Mouse (Mus musculus) forebrain, embryonic 11.5 days (tissue): ENCODE results near the gene Agpat2. TPM values are rescaled to one million over a fixed set of nuclear protein-coding genes. Genes with fewer than 3 reads are reported as not detected.
A peak's percentile ranks its signal among the peaks of the same experiment; 100 is the strongest.

ENCODE experiments used
- ATAC-seq: fragments of 200-750 bp; cut with Nextera tagmentation; replicated peaks from 2 replicates; pipeline ENCODE4 v1.8.0; 2017; ENCODE audit warnings: moderate TSS enrichment; ENCODE audit not compliant: low FRiP score
- DNase-seq: peaks from one replicate; pipeline ENCODE4 v3.0.0-alpha.2; 2017; ENCODE audit warnings: low spot score
- H3K27ac ChIP-seq: fragments of 300-500 bp; sonication (generic); 2 replicates; pipeline ENCODE4 v1.5.1; 2014; ENCODE audit warnings: low read depth, low read length
- H3K27me3 ChIP-seq: fragments of 300-500 bp; sonication (generic); 2 replicates; pipeline ENCODE4 v1.6.1; 2014; ENCODE audit warnings: mild to moderate bottlenecking, low read length, mixed read lengths; ENCODE audit not compliant: control insufficient read depth, insufficient read depth
- H3K36me3 ChIP-seq: fragments of 300-500 bp; sonication (generic); 2 replicates; pipeline ENCODE4 v1.6.1; 2014; ENCODE audit warnings: mild to moderate bottlenecking, low read length, moderate library complexity, mixed read lengths; ENCODE audit not compliant: control insufficient read depth, insufficient read depth
- H3K4me1 ChIP-seq: fragments of 300-500 bp; sonication (generic); replicated peaks from 2 replicates; pipeline ENCODE4 v1.6.1; 2014; ENCODE audit warnings: low read length, mixed read lengths; ENCODE audit not compliant: control insufficient read depth, insufficient read depth
- H3K4me2 ChIP-seq: fragments of 300-500 bp; sonication (generic); 2 replicates; pipeline ENCODE4 v1.6.1; 2014; ENCODE audit warnings: low read depth, mild to moderate bottlenecking, low read length, moderate library complexity, mixed read lengths; ENCODE audit not compliant: severe bottlenecking
- H3K4me3 ChIP-seq: fragments of 300-500 bp; sonication (generic); 2 replicates; pipeline ENCODE4 v1.5.1; 2014; ENCODE audit warnings: low read depth, low read length
- H3K9ac ChIP-seq: fragments of 300-500 bp; sonication (generic); 2 replicates; pipeline ENCODE4 v1.6.1; 2014; ENCODE audit warnings: low read length
- H3K9me3 ChIP-seq: fragments of 300-500 bp; sonication (generic); 2 replicates; pipeline ENCODE4 v1.6.1; 2016; ENCODE audit warnings: low read length, mixed read lengths; ENCODE audit not compliant: control insufficient read depth
- WGBS: fragments of 180-500 bp; shearing (Covaris S2); extraction: QIAGEN DNeasy Blood & Tissue Kit; methylation state at CpG from one replicate; pipeline ENCODE4 v1.1.7; 2014; 5-methylcytosine and 5-hydroxymethylcytosine counted together
- polyA plus RNA-seq: library from polyadenylated mRNA; unstranded; fragments of >200 nt; fragmentation: Nextera tagmentation; extraction: Ambion mirVana; gene quantifications from 2 replicates; pipeline ENCODE4 v1.2.1, GENCODE M21; 2014

Agpat2 gene
- polyA plus RNA-seq, 1 experiment from 2014 or later = 6.0 TPM

DNA sequence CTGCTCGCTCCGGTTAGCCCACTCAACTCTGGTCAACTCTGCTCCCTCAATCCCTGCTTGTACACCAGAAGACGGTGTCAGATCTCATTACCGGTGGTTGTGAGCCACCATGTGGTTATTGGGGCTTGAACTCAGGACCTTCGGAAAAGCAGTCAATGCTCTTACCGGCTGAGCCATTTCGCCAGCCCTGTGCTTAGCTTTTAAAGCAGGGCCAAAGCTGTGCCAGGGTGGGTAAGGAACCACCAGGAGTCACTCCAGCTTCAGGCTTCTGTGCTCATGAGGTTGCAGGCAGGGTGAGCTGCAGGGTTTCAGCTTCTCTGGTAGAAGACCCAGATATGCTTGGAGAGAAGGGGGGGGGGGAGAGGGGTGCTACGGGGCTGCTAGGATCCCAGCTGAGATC, 1.1 kb upstream of the Agpat2 start:
- DNase-seq (no peak), ATAC-seq (no peak)
- H3K4me3 ChIP-seq = no peak overlapping the region
- H3K9me3 ChIP-seq = no peaks in the 10 kb centered on the region
- no peaks in the 10 kb centered on the region for H3K36me3 ChIP-seq
- H3K4me1 ChIP-seq = peaks cover 6% of the 10 kb centered on the region; the same call in 1 of the 2 replicates
- peaks cover 24% of the 10 kb centered on the region for H3K27me3 ChIP-seq
- no peak overlapping the region for H3K9ac ChIP-seq
- no peak overlapping the region for H3K4me2 ChIP-seq
- 85% methylated on average over 7 of the region's 8 CpGs for WGBS
- H3K27ac ChIP-seq = no peak overlapping the region

DNA sequence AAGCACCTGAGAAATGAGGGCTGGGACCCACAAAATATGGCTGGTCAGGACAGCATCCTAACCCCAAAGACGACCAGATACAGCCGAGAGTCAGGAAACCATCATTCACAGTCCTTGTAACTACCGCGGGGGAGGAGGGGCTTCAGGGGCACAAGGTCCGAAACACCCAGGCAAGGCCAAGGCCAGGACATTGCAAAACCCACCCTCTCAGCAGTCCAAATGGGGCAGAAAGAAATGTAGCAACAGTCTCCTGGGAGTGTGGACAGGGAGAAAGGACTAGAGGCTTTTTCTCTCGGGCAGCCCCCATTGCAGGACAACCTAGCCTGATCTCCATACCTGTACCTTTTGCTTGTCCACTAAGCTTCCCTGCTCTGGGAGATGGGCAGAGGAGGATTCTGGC, 1.1 kb downstream of the Agpat2 start:
- H3K27me3 ChIP-seq = peaks cover 24% of the 10 kb centered on the region

DNA sequence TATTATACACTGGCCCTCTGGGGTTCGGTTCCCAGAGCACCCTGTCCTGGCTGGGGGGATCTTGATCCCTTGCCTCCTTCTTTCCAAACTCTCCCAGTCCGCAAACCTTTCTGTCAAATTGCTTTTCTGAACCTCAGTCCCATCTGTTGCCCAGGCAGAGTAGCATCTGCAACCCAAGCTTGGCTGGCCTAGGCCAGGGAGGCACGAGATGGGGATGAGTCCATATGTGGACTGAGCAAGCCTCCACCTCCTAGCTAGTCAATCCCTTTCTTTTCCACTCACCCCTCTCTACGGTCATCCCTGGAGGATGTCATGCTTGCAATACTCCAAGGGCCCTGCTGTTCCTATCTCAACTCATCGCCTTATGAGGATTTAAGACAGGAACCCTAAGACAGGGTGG, 1.6 kb downstream of the Agpat2 start:
- H3K9ac ChIP-seq = no peak overlapping the region
- no peak overlapping the region for H3K4me2 ChIP-seq
- DNase-seq (no peak), ATAC-seq (no peak)
- WGBS = 85% methylated on average over 5 of the region's 5 CpGs
- no peak overlapping the region for H3K4me3 ChIP-seq
- H3K36me3 ChIP-seq = no peaks in the 10 kb centered on the region
- peaks cover 24% of the 10 kb centered on the region for H3K27me3 ChIP-seq
- no peaks in the 10 kb centered on the region for H3K9me3 ChIP-seq
- H3K4me1 ChIP-seq = peaks cover 6% of the 10 kb centered on the region; the same call in 1 of the 2 replicates
- no peak overlapping the region for H3K27ac ChIP-seq

More for the DNA sequence above, 1.1 kb downstream of the Agpat2 start:
- H3K4me2 ChIP-seq = peak overlapping the region; percentile 61
- H3K27ac ChIP-seq = no peak overlapping the region
- 25% methylated on average over 6 of the region's 6 CpGs for WGBS
- no peak for DNase-seq
- no peaks in the 10 kb centered on the region for H3K36me3 ChIP-seq
- no peaks in the 10 kb centered on the region for H3K9me3 ChIP-seq
- peaks cover 6% of the 10 kb centered on the region; the same call in 1 of the 2 replicates for H3K4me1 ChIP-seq
- peak overlapping the region; percentile 51 for H3K4me3 ChIP-seq
- ATAC-seq = no peak
- peak overlapping the region; percentile 62 for H3K9ac ChIP-seq

DNA sequence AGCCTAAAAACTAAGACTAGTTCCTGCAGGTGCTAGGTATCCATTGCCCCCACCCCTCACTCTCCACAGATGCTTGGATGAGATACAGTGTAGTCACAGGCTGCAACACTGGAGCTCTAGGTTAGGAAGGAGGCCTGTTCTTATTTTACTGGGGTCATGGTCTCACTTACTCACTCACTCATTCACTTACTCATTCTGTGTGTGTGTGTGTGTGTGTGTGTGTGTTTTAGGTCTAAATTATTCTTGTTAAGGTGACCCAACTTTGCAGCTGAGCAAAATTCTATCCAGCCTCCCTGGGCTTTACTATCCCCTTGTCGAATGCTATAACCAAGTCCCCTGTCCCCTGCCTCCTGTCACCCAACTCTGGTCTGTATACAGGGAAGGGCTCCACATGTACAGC, 2.6 kb downstream of the Agpat2 start:
- Histone ChIP-seq H3K9me3 (no peaks in the 10 kb centered on the region), H3K27me3 (peaks cover 24% of the 10 kb centered on the region), H3K4me3 (no peak overlapping the region), H3K4me2 (no peak overlapping the region), H3K36me3 (no peaks in the 10 kb centered on the region), H3K9ac (no peak overlapping the region), H3K4me1 (peaks cover 6% of the 10 kb centered on the region; the same call in 1 of the 2 replicates), H3K27ac (no peak overlapping the region)
- no peak for DNase-seq
- no peak for ATAC-seq
- WGBS = 86% methylated on average over 1 of the region's 1 CpGs

DNA sequence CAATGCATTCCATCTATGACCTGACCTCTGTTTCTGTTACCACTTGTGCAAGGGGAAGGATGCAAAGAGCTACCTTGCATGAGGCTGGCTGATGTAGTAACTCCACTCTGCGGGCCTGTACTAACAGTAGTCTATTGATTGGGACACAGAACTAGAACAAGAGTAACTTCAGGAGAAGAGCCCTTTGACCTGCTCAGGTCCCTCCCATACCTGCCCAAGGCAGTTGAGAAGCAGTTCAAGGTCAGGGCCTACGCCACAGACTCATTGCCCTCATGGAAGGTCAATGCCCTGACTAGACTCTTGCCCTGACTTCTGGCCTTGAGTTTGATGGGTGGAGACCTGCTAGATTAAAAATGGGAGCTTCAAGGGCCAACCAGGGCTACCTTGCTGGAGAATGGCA, 3.6 kb downstream of the Agpat2 start:
- no peak overlapping the region for H3K9ac ChIP-seq
- H3K27ac ChIP-seq = no peak overlapping the region
- H3K9me3 ChIP-seq = no peaks in the 10 kb centered on the region
- DNase-seq = no peak
- peaks cover 6% of the 10 kb centered on the region; the same call in 1 of the 2 replicates for H3K4me1 ChIP-seq
- peaks cover 24% of the 10 kb centered on the region for H3K27me3 ChIP-seq
- WGBS = 88% methylated on average over 2 of the region's 2 CpGs
- no peak overlapping the region for H3K4me2 ChIP-seq
- H3K36me3 ChIP-seq = no peaks in the 10 kb centered on the region
- ATAC-seq = no peak
- H3K4me3 ChIP-seq = no peak overlapping the region

DNA sequence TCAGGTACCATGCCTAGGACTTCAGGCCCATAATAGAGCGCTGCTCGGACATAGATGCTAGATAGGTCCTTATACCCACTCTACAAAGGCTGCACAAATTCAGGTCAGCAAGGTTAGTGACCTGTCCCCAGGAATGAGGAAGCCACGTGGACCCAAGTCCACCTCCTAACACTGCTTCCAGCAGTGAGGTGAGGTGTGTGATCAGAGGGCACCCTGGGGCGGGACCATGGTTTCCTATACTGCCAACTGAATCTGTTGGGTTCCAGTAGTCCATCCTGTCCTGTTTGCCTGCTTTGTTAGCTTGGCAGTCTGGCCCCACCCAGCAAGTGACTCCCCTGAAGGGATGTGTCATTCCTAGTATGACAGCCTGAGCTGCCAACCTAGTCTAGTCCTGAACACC, 4.3 kb downstream of the Agpat2 start:
- Histone ChIP-seq H3K9ac (no peak overlapping the region), H3K27me3 (peaks cover 24% of the 10 kb centered on the region), H3K9me3 (no peaks in the 10 kb centered on the region), H3K36me3 (no peaks in the 10 kb centered on the region), H3K4me1 (peaks cover 6% of the 10 kb centered on the region; the same call in 1 of the 2 replicates), H3K4me3 (no peak overlapping the region), H3K4me2 (no peak overlapping the region), H3K27ac (no peak overlapping the region)
- WGBS = 88% methylated on average over 4 of the region's 4 CpGs
- ATAC-seq = no peak
- DNase-seq = no peak

DNA sequence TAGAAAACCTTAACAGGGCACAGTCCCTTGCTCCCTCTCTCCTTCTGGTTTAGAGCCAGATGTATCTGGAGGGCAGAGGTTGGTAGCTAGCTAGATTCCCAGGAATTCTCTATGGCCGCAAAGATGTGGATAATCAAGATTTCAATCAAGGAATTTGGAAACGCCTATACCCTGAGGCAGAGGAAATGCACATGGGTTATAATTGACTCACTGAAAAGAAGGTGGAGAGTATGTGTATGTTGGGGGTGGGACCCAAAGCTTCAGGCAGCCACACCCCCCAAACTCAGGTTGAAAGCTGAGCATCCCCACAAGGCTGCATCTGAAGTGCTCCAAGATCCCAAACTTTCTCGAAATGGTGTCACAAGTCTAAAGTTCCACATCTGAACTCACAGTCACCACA, 5.8 kb downstream of the Agpat2 start:
- no peak for ATAC-seq
- H3K9me3 ChIP-seq = no peaks in the 10 kb centered on the region
- 0 out of 2 replicates have a peak, but pooled peaks cover 1% of the 10 kb centered on the region for H3K4me1 ChIP-seq
- H3K4me3 ChIP-seq = no peak overlapping the region
- H3K4me2 ChIP-seq = no peak overlapping the region
- H3K27me3 ChIP-seq = peaks cover 10% of the 10 kb centered on the region
- H3K36me3 ChIP-seq = no peaks in the 10 kb centered on the region
- no peak overlapping the region for H3K27ac ChIP-seq
- H3K9ac ChIP-seq = no peak overlapping the region
- DNase-seq = no peak
- 89% methylated on average over 3 of the region's 3 CpGs for whole genome bisulfite sequencing

DNA sequence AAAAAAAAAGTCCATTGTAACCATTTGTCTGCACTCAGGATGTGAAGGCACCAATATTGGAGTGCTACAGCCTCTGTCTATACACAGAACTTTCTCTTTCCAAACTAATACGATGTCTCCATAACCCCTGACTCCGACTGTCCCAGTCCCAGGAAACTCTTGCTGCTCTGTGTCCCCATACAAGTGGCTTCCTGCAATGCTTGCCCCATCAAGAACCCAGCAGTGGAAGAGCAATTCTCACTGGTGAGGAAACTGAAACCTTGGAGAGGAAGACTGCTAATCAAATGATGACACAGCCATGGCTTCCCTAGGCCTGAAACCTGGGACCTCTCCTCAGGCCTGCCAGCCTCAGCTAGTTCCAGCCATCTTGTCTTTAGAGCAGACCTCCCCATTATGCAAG, 6.4 kb downstream of the Agpat2 start:
- DNase-seq (no peak), ATAC-seq (no peak)
- Histone ChIP-seq H3K4me2 (no peak overlapping the region), H3K9me3 (no peaks in the 10 kb centered on the region), H3K27ac (no peak overlapping the region), H3K36me3 (no peaks in the 10 kb centered on the region), H3K27me3 (peaks cover 3% of the 10 kb centered on the region), H3K4me1 (no peaks in the 10 kb centered on the region), H3K9ac (no peak overlapping the region), H3K4me3 (no peak overlapping the region)
- 81% methylated on average over 2 of the region's 2 CpGs for WGBS

DNA sequence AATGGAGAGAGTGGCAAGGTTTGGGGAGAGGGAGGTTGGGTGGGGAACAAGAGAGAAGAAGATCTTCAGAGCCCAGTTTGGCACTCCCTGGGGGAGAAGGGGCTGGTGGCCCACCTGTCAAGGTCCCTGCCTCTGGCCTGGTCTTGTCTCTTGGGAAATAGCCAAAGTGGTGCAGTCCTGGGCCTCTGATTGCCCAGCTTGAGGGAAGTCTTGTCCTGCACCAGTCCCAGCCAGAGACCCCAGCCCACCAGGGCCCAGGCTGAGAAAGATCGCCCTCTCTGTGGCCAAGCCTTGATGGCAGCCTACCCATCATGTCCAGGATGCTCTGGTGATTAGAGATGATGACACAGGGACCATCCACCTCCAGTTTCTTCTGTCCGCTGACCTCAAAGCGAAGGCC, 7.3 kb downstream of the Agpat2 start:
- Histone ChIP-seq H3K4me3 (no peak overlapping the region), H3K27me3 (no peaks in the 10 kb centered on the region), H3K36me3 (no peaks in the 10 kb centered on the region), H3K27ac (no peak overlapping the region), H3K4me1 (no peaks in the 10 kb centered on the region), H3K4me2 (no peak overlapping the region), H3K9me3 (no peaks in the 10 kb centered on the region), H3K9ac (no peak overlapping the region)
- no peak for DNase-seq
- 96% methylated on average over 3 of the region's 3 CpGs for WGBS
- ATAC-seq = no peak
